Mouse (Mus musculus) kidney, adult 2 months (tissue): ENCODE measurements at regions not wholly inside any gene's neighbourhood (a gene's known extent, or its start where the extent isn't known, plus 50 kb on each side); places are given as distances from the start of the nearest gene placed in this dataset.

Source experiments
- CTCF ChIP-seq: fragments of 200-500 bp; conservative IDR thresholded peaks from 2 replicates; pipeline ENCODE4 v1.5.1; 2011; ENCODE audit warnings: low read depth, mild to moderate bottlenecking, control low read depth, low read length, moderate library complexity, mixed read lengths; ENCODE audit not compliant: insufficient read depth, insufficient read length
- POLR2A ChIP-seq: fragments of 200-500 bp; IDR thresholded peaks from one replicate; pipeline ENCODE4 v1.6.1; 2011; ENCODE audit warnings: low read depth, low read length, control low read depth

DNA sequence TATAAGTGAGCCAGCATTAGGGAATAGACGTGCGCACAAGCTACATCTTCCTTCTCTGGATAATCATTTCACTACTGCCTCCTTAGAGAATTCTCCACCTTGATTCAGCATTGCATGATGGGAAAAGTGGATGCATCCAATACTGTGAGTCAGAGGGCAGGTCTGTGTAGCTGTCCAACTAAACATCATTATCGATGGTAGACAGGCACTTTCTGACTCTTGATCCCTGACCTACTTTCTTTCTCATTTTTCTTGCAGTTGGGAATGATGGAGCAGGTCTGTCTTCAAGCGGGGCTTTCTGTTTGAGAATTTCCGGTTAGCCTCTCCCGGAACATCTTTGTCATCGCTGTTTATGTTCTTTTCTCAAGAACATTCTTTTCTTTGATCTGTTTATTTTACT is 61.4 kb upstream of the Spry2 start:
- TF ChIP-seq CTCF (no peak), POLR2A (no peak)
